Mouse (Mus musculus) kidney, adult 2 months (tissue): Measurements from ENCODE around the gene Gatad2a.

ENCODE experiments used
- CTCF ChIP-seq: fragments of 200-500 bp; conservative IDR thresholded peaks from 2 replicates; pipeline ENCODE4 v1.5.1; 2011; ENCODE audit warnings: low read depth, mild to moderate bottlenecking, control low read depth, low read length, moderate library complexity, mixed read lengths; ENCODE audit not compliant: insufficient read depth, insufficient read length
- POLR2A ChIP-seq: fragments of 200-500 bp; IDR thresholded peaks from one replicate; pipeline ENCODE4 v1.6.1; 2011; ENCODE audit warnings: low read depth, low read length, control low read depth

DNA sequence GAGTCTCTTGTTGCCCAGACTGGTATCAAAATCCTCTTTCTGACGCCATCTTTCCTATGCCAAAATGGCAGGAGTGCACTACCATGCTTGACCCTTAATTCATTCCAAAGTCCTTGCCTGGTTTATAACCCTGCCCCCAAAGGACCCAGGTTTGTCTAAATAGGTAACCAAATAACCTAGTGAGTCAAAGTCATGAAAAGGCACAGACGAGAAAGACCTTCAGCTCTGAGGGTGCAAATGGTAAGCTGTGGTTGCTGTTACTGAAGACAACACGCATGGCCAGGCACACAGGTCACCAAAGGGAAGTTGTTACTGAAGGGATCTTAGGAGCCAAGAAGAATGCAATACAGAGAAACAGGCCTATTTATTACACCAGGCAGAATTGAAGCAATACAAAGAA lies 2.5 kb upstream of the Gatad2a start:
- TF ChIP-seq POLR2A (no peak), CTCF (no peak)
